Mouse (Mus musculus) spleen, postnatal 4 days (tissue): ENCODE measurements around the gene Olfr679.
"Not testable (repeated sequence)": the region's sequence is repeated elsewhere in the genome, so short reads cannot be mapped to it uniquely, and the experiment has no call there.

ENCODE experiments used
- DNase-seq, 2 experiments: peaks; one replicate each; pipeline ENCODE4 v3.0.0; 2022; ENCODE audit warnings: low spot score in 2 of 2

The Olfr679 gene

GRCm38 (mm10) chr7:105080905-105081304, at the start of gene Olfr679:
Olfr679 (plus strand) TSS chr7:105081205.
- no peak for DNase-seq

- no peak for DNase-seq
Observed at GRCm38 (mm10) chr7:105032398-105032797, 48.6 kb upstream of the Olfr679 start, which contains the start of gene Olfr676. Olfr676 (plus strand) TSS chr7:105032698.

GRCm38 (mm10) chr7:105033836-105034235, 47.2 kb upstream of the Olfr679 start:
- DNase-seq: not testable (repeated sequence)

GRCm38 (mm10) chr7:105058951-105059350, 22.1 kb upstream of the Olfr679 start:
- DNase-seq: no peak

GRCm38 (mm10) chr7:105064175-105064574, 16.8 kb upstream of the Olfr679 start, which contains the start of gene Olfr678:
Olfr678 (plus strand) TSS chr7:105064475.
- no peak for DNase-seq

GRCm38 (mm10) chr7:105092717-105093116, 11.7 kb downstream of the Olfr679 start, which contains the start of gene Olfr680-ps1:
Olfr680-ps1 (minus strand) TSS chr7:105092817.
- DNase-seq: not testable (repeated sequence)

- DNase-seq: no peak
Observed at GRCm38 (mm10) chr7:105116536-105116935, 35.5 kb downstream of the Olfr679 start, which contains the start of gene Olfr681. Olfr681 (plus strand) TSS chr7:105116836.
